Mouse (Mus musculus): Measurements from ENCODE around the gene Larp4b.

DNA sequence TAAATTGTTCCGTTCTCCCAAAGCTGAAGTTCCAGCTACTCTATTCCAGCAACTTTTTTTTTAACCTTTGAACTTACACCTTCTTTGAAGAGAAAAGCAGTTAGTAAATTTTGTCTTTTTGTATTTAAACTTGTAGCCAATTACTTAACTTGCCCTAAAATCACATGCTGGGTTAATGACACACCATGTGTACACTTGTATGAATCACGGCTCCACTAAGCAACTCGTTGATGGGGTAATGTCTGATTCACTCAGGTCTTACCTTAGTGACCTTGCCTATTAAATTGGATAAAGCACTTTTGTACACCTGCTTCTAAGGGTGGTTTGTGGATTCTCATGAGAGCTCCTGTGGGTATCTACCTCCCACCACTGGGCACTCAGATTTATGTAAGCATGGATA lies 74.2 kb downstream of the Larp4b start:
- TF ChIP-seq CTCF (IDR thresholded peaks at IDR 0.05; ENCODE audit: borderline replicate concordance, control insufficient read depth, extremely low read depth, insufficient read depth, low read length, poor library complexity), result no peak
- no peak for TF ChIP-seq POLR2A (IDR thresholded peaks at IDR 0.05; ENCODE audit: control insufficient read depth, extremely low read depth, insufficient read depth, low read length, poor library complexity)

All from thymus, adult 2 months (tissue).